7 mouse cellular contexts compared by ENCODE assay signal in the genomic region with DNA sequence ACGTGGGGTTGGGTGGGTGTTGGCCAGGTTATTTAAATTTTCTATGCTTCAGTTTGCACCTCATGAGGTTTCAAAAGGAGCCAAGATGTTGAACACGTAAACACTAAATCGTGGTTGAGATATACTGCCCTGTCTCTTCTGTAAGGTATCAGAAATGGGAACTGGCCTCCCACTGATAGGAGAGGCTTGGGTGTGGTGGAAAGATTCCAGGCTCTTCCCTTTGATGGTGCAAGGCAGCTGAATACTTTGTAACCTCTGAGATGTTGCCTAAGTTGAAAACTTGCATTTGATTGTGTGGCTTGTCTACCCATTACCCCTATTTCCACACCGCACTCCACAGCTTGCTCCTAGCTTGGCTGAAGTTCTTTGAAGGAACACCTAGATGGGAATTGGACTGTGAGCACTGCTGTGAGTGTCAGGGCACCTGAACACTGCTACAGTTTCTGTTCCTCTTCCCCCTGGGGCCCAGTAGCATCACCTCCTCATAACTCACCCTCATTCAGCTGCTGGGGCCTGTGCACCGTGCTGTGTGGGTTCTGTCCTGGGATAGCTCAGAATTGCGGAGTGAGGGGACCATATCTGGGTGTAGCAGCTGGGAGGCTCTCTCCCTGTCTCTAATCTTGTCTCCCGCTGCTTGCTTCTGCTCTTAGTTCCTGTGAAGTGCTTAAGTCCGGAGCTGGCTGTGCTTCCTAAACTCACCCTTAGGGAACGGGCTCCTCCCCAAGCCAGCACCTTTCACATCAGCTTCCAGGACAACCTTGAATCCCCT. TPM values are rescaled to one million over a fixed set of nuclear protein-coding genes. Genes with fewer than 3 reads are reported as not detected.
A peak's percentile ranks its signal among the peaks of the same experiment; 100 is the strongest.
DNase-seq lines count a peak whose midpoint lies in the region; ATAC-seq and TF ChIP-seq lines count a peak whose summit lies in the region.

No protein-coding gene starts in this region.

- peak overlapping the region; percentile 1; the same call in 1 of the 2 replicates for H3K27ac ChIP-seq in hindbrain, embryonic 10.5 days

- H3K36me3 ChIP-seq in E14TG2a.4 (ENCODE audit: insufficient read depth, low read length) = peaks cover 16% of the 10 kb centered on the region
- H3K36me3 ChIP-seq in hindbrain, embryonic 10.5 days = no peaks in the 10 kb centered on the region

- peak; percentile 60 for DNase-seq in R1 (ENCODE audit: low read depth, low spot score)
- DNase-seq in hindbrain, embryonic 10.5 days (ENCODE audit: low spot score) = no peak
- no peak for DNase-seq in adrenal gland, postnatal 25 days
- no peak for DNase-seq in layer of hippocampus, adult 9-11 months
- no peak for DNase-seq in T-cell, adult 2 months (ENCODE audit: low spot score)

- peak; percentile 14 for ATAC-seq in megakaryocyte progenitor cell, adult 5-6 weeks (replicated peaks; ENCODE audit: poor library complexity)

- H3K9me3 ChIP-seq in E14TG2a.4 (ENCODE audit: low read length) = no peaks in the 10 kb centered on the region
- H3K9me3 ChIP-seq in hindbrain, embryonic 10.5 days = no peaks in the 10 kb centered on the region

- WGBS in hindbrain, embryonic 10.5 days = 60% methylated on average over 9 of the region's 9 CpGs

- 0 out of 2 replicates have a peak, but pooled peaks have one; percentile 1 for TF ChIP-seq CTCF in E14TG2a.4 (conservative IDR thresholded peaks at IDR 0.05; ENCODE audit: low read length)

- H3K4me1 ChIP-seq in E14TG2a.4 (replicated peaks; ENCODE audit: low read depth, low read length) = peaks cover 71% of the 10 kb centered on the region
- peaks cover 34% of the 10 kb centered on the region for H3K4me1 ChIP-seq in hindbrain, embryonic 10.5 days (replicated peaks)

- peak overlapping the region; percentile 91 for H3K4me3 ChIP-seq in E14TG2a.4 (replicated peaks; ENCODE audit: low read length)
- H3K4me3 ChIP-seq in hindbrain, embryonic 10.5 days = peak overlapping the region; percentile 77

- H3K27me3 ChIP-seq in E14TG2a.4 (ENCODE audit: insufficient read depth, low read length) = no peaks in the 10 kb centered on the region
- no peaks in the 10 kb centered on the region for H3K27me3 ChIP-seq in hindbrain, embryonic 10.5 days (ENCODE audit: insufficient read depth, poor library complexity, severe bottlenecking)

RNA-seq across cellular contexts. Expression of gene Slc13a4, which starts 53.6 kb away (rescaled TPM):
- polyA plus RNA-seq in hindbrain, embryonic 10.5 days (2016; fragmentation: Nextera tagmentation; extraction: Ambion mirVana) = 0.56 and 0.72 TPM in 2 replicates
- not detected in 2 replicates for total RNA-seq in megakaryocyte progenitor cell, adult 5-6 weeks (2015)
- not detected in 2 replicates for total RNA-seq in megakaryocyte progenitor cell, adult 5-6 weeks (2017)
- 0.33 and 0.52 TPM in 2 replicates for total RNA-seq in adrenal gland, postnatal 25 days (2021)
